Mouse (Mus musculus) CH12.LX (cell line): ENCODE results near the gene Gm45785.

Experiments
- CTCF ChIP-seq, 2 experiments: IDR thresholded peaks in 1 of 2; conservative IDR thresholded peaks in 1 of 2; 2 replicates each; pipeline ENCODE4 v1.5.1; 2011 to 2012; ENCODE audit warnings: low read depth in 2 of 2, low read length in 2 of 2, improper control_type of control experiment in 1 of 2, inconsistent platforms in 1 of 2, mild to moderate bottlenecking in 1 of 2, moderate library complexity in 1 of 2
- EP300 ChIP-seq: IDR thresholded peaks from 2 replicates; pipeline ENCODE4 v1.6.1; 2011; ENCODE audit warnings: low read length, improper control_type of control experiment
- MAFK ChIP-seq: IDR thresholded peaks from 2 replicates; pipeline ENCODE4 v1.6.1; 2011; ENCODE audit warnings: low read length, improper control_type of control experiment; ENCODE audit not compliant: insufficient replicate concordance
- MAX ChIP-seq: IDR thresholded peaks from 2 replicates; pipeline ENCODE4 v1.6.1; 2011; ENCODE audit warnings: low read length, improper control_type of control experiment
- ZC3H11A ChIP-seq: IDR thresholded peaks from 2 replicates; pipeline ENCODE4 v1.6.1; 2012; ENCODE audit warnings: low read depth, mild to moderate bottlenecking, inconsistent platforms, low read length, improper control_type of control experiment
- ZNF384 ChIP-seq: IDR thresholded peaks from 2 replicates; pipeline ENCODE4 v1.6.1; 2012; ENCODE audit warnings: low read depth, low read length, improper control_type of control experiment, inconsistent platforms

GRCm38 (mm10) chr7:140858746-140859145 lies 2.6 kb upstream of the Gm45785 start:
- TF ChIP-seq EP300 (no peak), ZNF384 (no peak), MAX (no peak), ZC3H11A (no peak), CTCF (conservative IDR thresholded peaks at IDR 0.05 in 1 of 2, IDR thresholded peaks at IDR 0.05 in 1 of 2; ENCODE audit: low read depth in 2 of 2, low read length in 2 of 2) (no peak), MAFK (no peak)
